Mouse (Mus musculus): ENCODE data around the gene Fancm. TPM values are rescaled to one million over a fixed set of nuclear protein-coding genes. Genes with fewer than 3 reads are reported as not detected.

Gene Fancm
- polyA plus RNA-seq (2015; fragmentation: Nextera tagmentation; extraction: Ambion mirVana), result 7.5 and 8.0 TPM in 2 replicates

- Histone ChIP-seq H3K27ac (ENCODE audit: low read length) (peak within 1 kb of the TSS; percentile 95), H3K36me3 (ENCODE audit: control insufficient read depth, insufficient read depth) (0 out of 2 replicates have a peak, but pooled peaks cover 2% of the 10 kb centered on the region), H3K4me3 (replicated peaks; ENCODE audit: low read length) (peak within 1 kb of the TSS; percentile 87), H3K4me2 (ENCODE audit: low read length) (peak within 1 kb of the TSS; percentile 84), H3K27me3 (replicated peaks; ENCODE audit: control insufficient read depth, insufficient read depth, low read length) (no peaks in the 10 kb centered on the region), H3K9ac (replicated peaks; ENCODE audit: low read depth, low read length) (peak within 1 kb of the TSS; percentile 83), H3K4me1 (replicated peaks; ENCODE audit: control insufficient read depth, insufficient read depth, low read length) (peaks cover 31% of the 10 kb centered on the region), H3K9me3 (ENCODE audit: control insufficient read depth, low read length) (no peaks in the 10 kb centered on the region)
- WGBS, result 2% methylated on average over 39 of the region's 39 CpGs
- peak; percentile 47 for ATAC-seq
Observed at GRCm38 (mm10) chr12:65075085-65075732, at the start of gene Fancm. Gene Fancm (plus strand): TSS chr12:65075603.

- H3K36me3 ChIP-seq (ENCODE audit: control insufficient read depth, insufficient read depth), result no peaks in the 10 kb centered on the region
- H3K27ac ChIP-seq (ENCODE audit: low read length), result no peak overlapping the region
- no peak; the same call in 1 of the 2 replicates for ATAC-seq
- peak overlapping the region; percentile 70 for H3K4me2 ChIP-seq (ENCODE audit: low read length)
- no peaks in the 10 kb centered on the region for H3K27me3 ChIP-seq (replicated peaks; ENCODE audit: control insufficient read depth, insufficient read depth, low read length)
- H3K4me1 ChIP-seq (replicated peaks; ENCODE audit: control insufficient read depth, insufficient read depth, low read length), result peaks cover 17% of the 10 kb centered on the region
- no peaks in the 10 kb centered on the region for H3K9me3 ChIP-seq (ENCODE audit: control insufficient read depth, low read length)
- WGBS, result 48% methylated on average over 8 of the region's 8 CpGs
- no peak overlapping the region; the same call in 1 of the 2 replicates for H3K9ac ChIP-seq (replicated peaks; ENCODE audit: low read depth, low read length)
- H3K4me3 ChIP-seq (replicated peaks; ENCODE audit: low read length), result peak overlapping the region; percentile 73
Observed at GRCm38 (mm10) chr12:65035839-65036189, 39.6 kb upstream of the Fancm start.

GRCm38 (mm10) chr12:65036190-65036870, 39.1 kb upstream of the Fancm start, which contains the start of gene Prpf39:
Gene Prpf39 (plus strand): TSS chr12:65036333.
- no peaks in the 10 kb centered on the region for H3K27me3 ChIP-seq (replicated peaks; ENCODE audit: control insufficient read depth, insufficient read depth, low read length)
- H3K36me3 ChIP-seq (ENCODE audit: control insufficient read depth, insufficient read depth), result no peaks in the 10 kb centered on the region
- no peaks in the 10 kb centered on the region for H3K9me3 ChIP-seq (ENCODE audit: control insufficient read depth, low read length)
- H3K4me3 ChIP-seq (replicated peaks; ENCODE audit: low read length), result peak within 1 kb of the TSS; percentile 73
- H3K9ac ChIP-seq (replicated peaks; ENCODE audit: low read depth, low read length), result peak within 1 kb of the TSS; percentile 88
- WGBS, result 0% methylated on average over 60 of the region's 65 CpGs
- H3K4me1 ChIP-seq (replicated peaks; ENCODE audit: control insufficient read depth, insufficient read depth, low read length), result peaks cover 17% of the 10 kb centered on the region
- H3K4me2 ChIP-seq (ENCODE audit: low read length), result peak within 1 kb of the TSS; percentile 70
- peak within 1 kb of the TSS; percentile 79 for H3K27ac ChIP-seq (ENCODE audit: low read length)
- peak; percentile 94 for ATAC-seq

- ATAC-seq, result peak; percentile 9; the same call in 1 of the 2 replicates
- H3K4me1 ChIP-seq (replicated peaks; ENCODE audit: control insufficient read depth, insufficient read depth, low read length), result peaks cover 17% of the 10 kb centered on the region
- 16% methylated on average over 18 of the region's 18 CpGs for WGBS
- no peaks in the 10 kb centered on the region for H3K9me3 ChIP-seq (ENCODE audit: control insufficient read depth, low read length)
- no peaks in the 10 kb centered on the region for H3K27me3 ChIP-seq (replicated peaks; ENCODE audit: control insufficient read depth, insufficient read depth, low read length)
- peak overlapping the region; percentile 73 for H3K4me3 ChIP-seq (replicated peaks; ENCODE audit: low read length)
- peak overlapping the region; percentile 70 for H3K4me2 ChIP-seq (ENCODE audit: low read length)
- peak overlapping the region; percentile 88 for H3K9ac ChIP-seq (replicated peaks; ENCODE audit: low read depth, low read length)
- H3K27ac ChIP-seq (ENCODE audit: low read length), result no peak overlapping the region
- no peaks in the 10 kb centered on the region for H3K36me3 ChIP-seq (ENCODE audit: control insufficient read depth, insufficient read depth)
Observed at GRCm38 (mm10) chr12:65036892-65037545, 38.4 kb upstream of the Fancm start.

GRCm38 (mm10) chr12:65037546-65037937, 37.9 kb upstream of the Fancm start:
- peak overlapping the region; percentile 70 for H3K4me2 ChIP-seq (ENCODE audit: low read length)
- H3K4me3 ChIP-seq (replicated peaks; ENCODE audit: low read length), result peak overlapping the region; percentile 73
- 39% methylated on average over 4 of the region's 4 CpGs for WGBS
- H3K9ac ChIP-seq (replicated peaks; ENCODE audit: low read depth, low read length), result no peak overlapping the region
- no peak for ATAC-seq
- peaks cover 17% of the 10 kb centered on the region for H3K4me1 ChIP-seq (replicated peaks; ENCODE audit: control insufficient read depth, insufficient read depth, low read length)
- H3K36me3 ChIP-seq (ENCODE audit: control insufficient read depth, insufficient read depth), result no peaks in the 10 kb centered on the region
- H3K27ac ChIP-seq (ENCODE audit: low read length), result no peak overlapping the region
- H3K27me3 ChIP-seq (replicated peaks; ENCODE audit: control insufficient read depth, insufficient read depth, low read length), result no peaks in the 10 kb centered on the region
- no peaks in the 10 kb centered on the region for H3K9me3 ChIP-seq (ENCODE audit: control insufficient read depth, low read length)

- Histone ChIP-seq H3K4me3 (replicated peaks; ENCODE audit: low read length) (no peak overlapping the region), H3K9ac (replicated peaks; ENCODE audit: low read depth, low read length) (no peak overlapping the region), H3K9me3 (ENCODE audit: control insufficient read depth, low read length) (no peaks in the 10 kb centered on the region), H3K27ac (ENCODE audit: low read length) (no peak overlapping the region), H3K27me3 (replicated peaks; ENCODE audit: control insufficient read depth, insufficient read depth, low read length) (no peaks in the 10 kb centered on the region), H3K4me2 (ENCODE audit: low read length) (no peak overlapping the region), H3K4me1 (replicated peaks; ENCODE audit: control insufficient read depth, insufficient read depth, low read length) (no peaks in the 10 kb centered on the region), H3K36me3 (ENCODE audit: control insufficient read depth, insufficient read depth) (peaks cover 7% of the 10 kb centered on the region)
- no peak for ATAC-seq
Observed at GRCm38 (mm10) chr12:65048799-65049198, 26.6 kb upstream of the Fancm start.

- no peak overlapping the region for H3K27ac ChIP-seq (ENCODE audit: low read length)
- H3K4me2 ChIP-seq (ENCODE audit: low read length), result no peak overlapping the region
- peaks cover 28% of the 10 kb centered on the region for H3K36me3 ChIP-seq (ENCODE audit: control insufficient read depth, insufficient read depth)
- ATAC-seq, result no peak
- no peak overlapping the region for H3K4me3 ChIP-seq (replicated peaks; ENCODE audit: low read length)
- no peaks in the 10 kb centered on the region for H3K4me1 ChIP-seq (replicated peaks; ENCODE audit: control insufficient read depth, insufficient read depth, low read length)
- no peaks in the 10 kb centered on the region for H3K27me3 ChIP-seq (replicated peaks; ENCODE audit: control insufficient read depth, insufficient read depth, low read length)
- H3K9me3 ChIP-seq (ENCODE audit: control insufficient read depth, low read length), result no peaks in the 10 kb centered on the region
- 86% methylated on average over 2 of the region's 2 CpGs for WGBS
- no peak overlapping the region for H3K9ac ChIP-seq (replicated peaks; ENCODE audit: low read depth, low read length)
Observed at GRCm38 (mm10) chr12:65058203-65058602, 17.2 kb upstream of the Fancm start.

GRCm38 (mm10) chr12:65061082-65061481, 14.3 kb upstream of the Fancm start:
- no peak overlapping the region for H3K4me3 ChIP-seq (replicated peaks; ENCODE audit: low read length)
- no peak overlapping the region for H3K4me2 ChIP-seq (ENCODE audit: low read length)
- H3K27ac ChIP-seq (ENCODE audit: low read length), result no peak overlapping the region
- 0 out of 2 replicates have a peak, but pooled peaks have one; percentile 52 for ATAC-seq
- no peaks in the 10 kb centered on the region for H3K27me3 ChIP-seq (replicated peaks; ENCODE audit: control insufficient read depth, insufficient read depth, low read length)
- peaks cover 30% of the 10 kb centered on the region for H3K36me3 ChIP-seq (ENCODE audit: control insufficient read depth, insufficient read depth)
- H3K9ac ChIP-seq (replicated peaks; ENCODE audit: low read depth, low read length), result no peak overlapping the region
- no peaks in the 10 kb centered on the region for H3K9me3 ChIP-seq (ENCODE audit: control insufficient read depth, low read length)
- peaks cover 1% of the 10 kb centered on the region for H3K4me1 ChIP-seq (replicated peaks; ENCODE audit: control insufficient read depth, insufficient read depth, low read length)

- Histone ChIP-seq H3K27ac (ENCODE audit: low read length) (no peak overlapping the region), H3K9me3 (ENCODE audit: control insufficient read depth, low read length) (no peaks in the 10 kb centered on the region), H3K36me3 (ENCODE audit: control insufficient read depth, insufficient read depth) (peaks cover 31% of the 10 kb centered on the region), H3K9ac (replicated peaks; ENCODE audit: low read depth, low read length) (no peak overlapping the region), H3K27me3 (replicated peaks; ENCODE audit: control insufficient read depth, insufficient read depth, low read length) (no peaks in the 10 kb centered on the region), H3K4me2 (ENCODE audit: low read length) (no peak overlapping the region), H3K4me3 (replicated peaks; ENCODE audit: low read length) (no peak overlapping the region), H3K4me1 (replicated peaks; ENCODE audit: control insufficient read depth, insufficient read depth, low read length) (peaks cover 4% of the 10 kb centered on the region)
- no peak for ATAC-seq
- WGBS, result 87% methylated on average over 2 of the region's 2 CpGs
Observed at GRCm38 (mm10) chr12:65065241-65065640, 10.2 kb upstream of the Fancm start.

Measured in forebrain, embryonic 16.5 days (tissue).